Mouse (Mus musculus): ENCODE measurements around the gene Dusp11.
"Not testable (repeated sequence)": the region's sequence is repeated elsewhere in the genome, so short reads cannot be mapped to it uniquely, and the experiment has no call there.

The Dusp11 gene

GRCm38 (mm10) chr6:85961101-85962091, at the start of gene Dusp11:
Gene Dusp11 (minus strand): TSS chr6:85961667.
- peak; percentile 92 for DNase-seq

GRCm38 (mm10) chr6:86009980-86010379, 48.5 kb upstream of the Dusp11 start:
- DNase-seq: peak; percentile 51

- DNase-seq: peak; percentile 68
Measured at GRCm38 (mm10) chr6:86004271-86005148, 43.0 kb upstream of the Dusp11 start.

GRCm38 (mm10) chr6:86003405-86003925, 42.0 kb upstream of the Dusp11 start:
- DNase-seq: no peak

GRCm38 (mm10) chr6:85990774-85991173, 29.3 kb upstream of the Dusp11 start:
- not testable (repeated sequence) for DNase-seq

- not testable (repeated sequence) for DNase-seq
Measured at GRCm38 (mm10) chr6:85989570-85989969, 28.1 kb upstream of the Dusp11 start.

- DNase-seq: no peak
Measured at GRCm38 (mm10) chr6:85984351-85984750, 22.9 kb upstream of the Dusp11 start.

- not testable (repeated sequence) for DNase-seq
Measured at GRCm38 (mm10) chr6:85978736-85979135, 17.3 kb upstream of the Dusp11 start.

- no peak for DNase-seq
Measured at GRCm38 (mm10) chr6:85976242-85976641, 14.8 kb upstream of the Dusp11 start.

- no peak for DNase-seq
Measured at GRCm38 (mm10) chr6:85975761-85976160, 14.3 kb upstream of the Dusp11 start.

- no peak for DNase-seq
Measured at GRCm38 (mm10) chr6:85974941-85975617, 13.6 kb upstream of the Dusp11 start.

GRCm38 (mm10) chr6:85973336-85973735, 11.9 kb upstream of the Dusp11 start:
- no peak for DNase-seq

- no peak for DNase-seq
Measured at GRCm38 (mm10) chr6:85972699-85973098, 11.2 kb upstream of the Dusp11 start.

GRCm38 (mm10) chr6:85969889-85970288, 8.4 kb upstream of the Dusp11 start:
- no peak for DNase-seq

- DNase-seq: no peak
Measured at GRCm38 (mm10) chr6:85966686-85967085, 5.2 kb upstream of the Dusp11 start.

- not testable (repeated sequence) for DNase-seq
Measured at GRCm38 (mm10) chr6:85966081-85966480, 4.6 kb upstream of the Dusp11 start.

GRCm38 (mm10) chr6:85957581-85957980, 3.9 kb downstream of the Dusp11 start:
- no peak for DNase-seq

- DNase-seq: no peak
Measured at GRCm38 (mm10) chr6:85948549-85948948, 12.9 kb downstream of the Dusp11 start.

GRCm38 (mm10) chr6:85942469-85942868, 19.0 kb downstream of the Dusp11 start:
- DNase-seq: no peak

GRCm38 (mm10) chr6:85938701-85939100, 22.8 kb downstream of the Dusp11 start:
- no peak for DNase-seq

- DNase-seq: peak; percentile 80
Measured at GRCm38 (mm10) chr6:85936508-85937465, 24.7 kb downstream of the Dusp11 start.

Data from cerebellum, adult 11 months (tissue).